Mouse (Mus musculus): Measurements from ENCODE around the gene Shisa9. TPM values are rescaled to one million over a fixed set of nuclear protein-coding genes. Genes with fewer than 3 reads are reported as not detected.

Gene Shisa9
- polyA plus RNA-seq, 1 experiment from 2014 or later, result 13.0 TPM

GRCm38 (mm10) chr16:12197611-12198010 is 213.7 kb downstream of the Shisa9 start:
- H3K36me3 ChIP-seq (ENCODE audit: control insufficient read depth, insufficient read depth, low read length), result no peaks in the 10 kb centered on the region
- H3K9me3 ChIP-seq (ENCODE audit: control insufficient read depth, low read length), result no peaks in the 10 kb centered on the region
- no peak overlapping the region for H3K9ac ChIP-seq (ENCODE audit: low read depth, low read length)
- no peak for ATAC-seq
- no peak overlapping the region for H3K27ac ChIP-seq (ENCODE audit: low read depth, low read length)
- 53% methylated on average over 5 of the region's 5 CpGs for WGBS
- H3K4me2 ChIP-seq (ENCODE audit: low read length), result no peak overlapping the region
- H3K4me3 ChIP-seq (ENCODE audit: low read length), result no peak overlapping the region
- H3K4me1 ChIP-seq (ENCODE audit: control insufficient read depth, insufficient read depth, low read depth, low read length), result no peaks in the 10 kb centered on the region
- no peaks in the 10 kb centered on the region for H3K27me3 ChIP-seq (replicated peaks; ENCODE audit: control insufficient read depth, insufficient read depth, low read length)

- Histone ChIP-seq H3K9ac (ENCODE audit: low read depth, low read length) (no peak overlapping the region), H3K9me3 (ENCODE audit: control insufficient read depth, low read length) (no peaks in the 10 kb centered on the region), H3K4me2 (ENCODE audit: low read length) (no peak overlapping the region), H3K4me3 (ENCODE audit: low read length) (no peak overlapping the region), H3K36me3 (ENCODE audit: control insufficient read depth, insufficient read depth, low read length) (no peaks in the 10 kb centered on the region), H3K4me1 (ENCODE audit: control insufficient read depth, insufficient read depth, low read depth, low read length) (no peaks in the 10 kb centered on the region), H3K27ac (ENCODE audit: low read depth, low read length) (no peak overlapping the region), H3K27me3 (replicated peaks; ENCODE audit: control insufficient read depth, insufficient read depth, low read length) (no peaks in the 10 kb centered on the region)
- no peak for ATAC-seq
- 28% methylated on average over 3 of the region's 3 CpGs for WGBS
Measured at GRCm38 (mm10) chr16:12201216-12201615, 217.3 kb downstream of the Shisa9 start.

- no peaks in the 10 kb centered on the region for H3K36me3 ChIP-seq (ENCODE audit: control insufficient read depth, insufficient read depth, low read length)
- ATAC-seq, result no peak
- no peaks in the 10 kb centered on the region for H3K9me3 ChIP-seq (ENCODE audit: control insufficient read depth, low read length)
- no peak overlapping the region for H3K4me2 ChIP-seq (ENCODE audit: low read length)
- no peaks in the 10 kb centered on the region for H3K4me1 ChIP-seq (ENCODE audit: control insufficient read depth, insufficient read depth, low read depth, low read length)
- no peak overlapping the region for H3K9ac ChIP-seq (ENCODE audit: low read depth, low read length)
- no peak overlapping the region for H3K4me3 ChIP-seq (ENCODE audit: low read length)
- 66% methylated on average over 3 of the region's 3 CpGs for WGBS
- H3K27me3 ChIP-seq (replicated peaks; ENCODE audit: control insufficient read depth, insufficient read depth, low read length), result no peaks in the 10 kb centered on the region
- H3K27ac ChIP-seq (ENCODE audit: low read depth, low read length), result no peak overlapping the region
Measured at GRCm38 (mm10) chr16:12202151-12202550, 218.2 kb downstream of the Shisa9 start.

- H3K4me3 ChIP-seq (ENCODE audit: low read length), result no peak overlapping the region
- H3K9me3 ChIP-seq (ENCODE audit: control insufficient read depth, low read length), result no peaks in the 10 kb centered on the region
- H3K4me2 ChIP-seq (ENCODE audit: low read length), result no peak overlapping the region
- no peaks in the 10 kb centered on the region for H3K36me3 ChIP-seq (ENCODE audit: control insufficient read depth, insufficient read depth, low read length)
- H3K27ac ChIP-seq (ENCODE audit: low read depth, low read length), result no peak overlapping the region
- no peak for ATAC-seq
- WGBS, result 82% methylated on average over 2 of the region's 2 CpGs
- no peaks in the 10 kb centered on the region for H3K27me3 ChIP-seq (replicated peaks; ENCODE audit: control insufficient read depth, insufficient read depth, low read length)
- no peak overlapping the region for H3K9ac ChIP-seq (ENCODE audit: low read depth, low read length)
- H3K4me1 ChIP-seq (ENCODE audit: control insufficient read depth, insufficient read depth, low read depth, low read length), result no peaks in the 10 kb centered on the region
Measured at GRCm38 (mm10) chr16:12203055-12203454, 219.1 kb downstream of the Shisa9 start.

- Histone ChIP-seq H3K9me3 (ENCODE audit: control insufficient read depth, low read length) (no peaks in the 10 kb centered on the region), H3K27ac (ENCODE audit: low read depth, low read length) (no peak overlapping the region), H3K27me3 (replicated peaks; ENCODE audit: control insufficient read depth, insufficient read depth, low read length) (no peaks in the 10 kb centered on the region), H3K36me3 (ENCODE audit: control insufficient read depth, insufficient read depth, low read length) (no peaks in the 10 kb centered on the region), H3K9ac (ENCODE audit: low read depth, low read length) (no peak overlapping the region), H3K4me3 (ENCODE audit: low read length) (no peak overlapping the region), H3K4me1 (ENCODE audit: control insufficient read depth, insufficient read depth, low read depth, low read length) (no peaks in the 10 kb centered on the region), H3K4me2 (ENCODE audit: low read length) (no peak overlapping the region)
- no peak for ATAC-seq
- 86% methylated on average over 2 of the region's 2 CpGs for WGBS
Measured at GRCm38 (mm10) chr16:12204423-12204822, 220.5 kb downstream of the Shisa9 start.

- H3K36me3 ChIP-seq (ENCODE audit: control insufficient read depth, insufficient read depth, low read length), result no peaks in the 10 kb centered on the region
- ATAC-seq, result no peak
- no peak overlapping the region for H3K27ac ChIP-seq (ENCODE audit: low read depth, low read length)
- WGBS, result 74% methylated on average over 1 of the region's 1 CpGs
- no peaks in the 10 kb centered on the region for H3K27me3 ChIP-seq (replicated peaks; ENCODE audit: control insufficient read depth, insufficient read depth, low read length)
- no peaks in the 10 kb centered on the region for H3K4me1 ChIP-seq (ENCODE audit: control insufficient read depth, insufficient read depth, low read depth, low read length)
- no peaks in the 10 kb centered on the region for H3K9me3 ChIP-seq (ENCODE audit: control insufficient read depth, low read length)
- H3K4me2 ChIP-seq (ENCODE audit: low read length), result no peak overlapping the region
- no peak overlapping the region for H3K9ac ChIP-seq (ENCODE audit: low read depth, low read length)
- no peak overlapping the region for H3K4me3 ChIP-seq (ENCODE audit: low read length)
Measured at GRCm38 (mm10) chr16:12206421-12206950, 222.6 kb downstream of the Shisa9 start.

GRCm38 (mm10) chr16:12206951-12207350 is 223.0 kb downstream of the Shisa9 start:
- Histone ChIP-seq H3K9me3 (ENCODE audit: control insufficient read depth, low read length) (no peaks in the 10 kb centered on the region), H3K27ac (ENCODE audit: low read depth, low read length) (no peak overlapping the region), H3K36me3 (ENCODE audit: control insufficient read depth, insufficient read depth, low read length) (no peaks in the 10 kb centered on the region), H3K4me2 (ENCODE audit: low read length) (no peak overlapping the region), H3K4me1 (ENCODE audit: control insufficient read depth, insufficient read depth, low read depth, low read length) (no peaks in the 10 kb centered on the region), H3K4me3 (ENCODE audit: low read length) (no peak overlapping the region), H3K27me3 (replicated peaks; ENCODE audit: control insufficient read depth, insufficient read depth, low read length) (no peaks in the 10 kb centered on the region), H3K9ac (ENCODE audit: low read depth, low read length) (no peak overlapping the region)
- no peak for ATAC-seq
- 90% methylated on average over 2 of the region's 2 CpGs for WGBS

GRCm38 (mm10) chr16:12209355-12209754 is 225.4 kb downstream of the Shisa9 start:
- H3K36me3 ChIP-seq (ENCODE audit: control insufficient read depth, insufficient read depth, low read length), result no peaks in the 10 kb centered on the region
- no peak overlapping the region for H3K27ac ChIP-seq (ENCODE audit: low read depth, low read length)
- WGBS, result 100% methylated on average over 1 of the region's 1 CpGs
- H3K9ac ChIP-seq (ENCODE audit: low read depth, low read length), result no peak overlapping the region
- H3K27me3 ChIP-seq (replicated peaks; ENCODE audit: control insufficient read depth, insufficient read depth, low read length), result no peaks in the 10 kb centered on the region
- H3K4me2 ChIP-seq (ENCODE audit: low read length), result no peak overlapping the region
- no peak overlapping the region for H3K4me3 ChIP-seq (ENCODE audit: low read length)
- no peaks in the 10 kb centered on the region for H3K4me1 ChIP-seq (ENCODE audit: control insufficient read depth, insufficient read depth, low read depth, low read length)
- no peaks in the 10 kb centered on the region for H3K9me3 ChIP-seq (ENCODE audit: control insufficient read depth, low read length)
- no peak for ATAC-seq

- Histone ChIP-seq H3K27ac (ENCODE audit: low read depth, low read length) (no peak overlapping the region), H3K4me2 (ENCODE audit: low read length) (no peak overlapping the region), H3K36me3 (ENCODE audit: control insufficient read depth, insufficient read depth, low read length) (no peaks in the 10 kb centered on the region), H3K4me3 (ENCODE audit: low read length) (no peak overlapping the region), H3K9me3 (ENCODE audit: control insufficient read depth, low read length) (no peaks in the 10 kb centered on the region), H3K4me1 (ENCODE audit: control insufficient read depth, insufficient read depth, low read depth, low read length) (no peaks in the 10 kb centered on the region), H3K27me3 (replicated peaks; ENCODE audit: control insufficient read depth, insufficient read depth, low read length) (no peaks in the 10 kb centered on the region), H3K9ac (ENCODE audit: low read depth, low read length) (no peak overlapping the region)
- ATAC-seq, result no peak
- 84% methylated on average over 2 of the region's 2 CpGs for WGBS
Measured at GRCm38 (mm10) chr16:12209819-12210218, 225.9 kb downstream of the Shisa9 start.

- peaks cover 6% of the 10 kb centered on the region for H3K4me1 ChIP-seq (ENCODE audit: control insufficient read depth, insufficient read depth, low read depth, low read length)
- no peaks in the 10 kb centered on the region for H3K27me3 ChIP-seq (replicated peaks; ENCODE audit: control insufficient read depth, insufficient read depth, low read length)
- no peak overlapping the region for H3K4me2 ChIP-seq (ENCODE audit: low read length)
- no peak overlapping the region for H3K4me3 ChIP-seq (ENCODE audit: low read length)
- no peak overlapping the region for H3K27ac ChIP-seq (ENCODE audit: low read depth, low read length)
- no peak overlapping the region for H3K9ac ChIP-seq (ENCODE audit: low read depth, low read length)
- no peak for ATAC-seq
- no peaks in the 10 kb centered on the region for H3K9me3 ChIP-seq (ENCODE audit: control insufficient read depth, low read length)
- H3K36me3 ChIP-seq (ENCODE audit: control insufficient read depth, insufficient read depth, low read length), result no peaks in the 10 kb centered on the region
- 94% methylated on average over 2 of the region's 2 CpGs for WGBS
Measured at GRCm38 (mm10) chr16:12214018-12214417, 230.1 kb downstream of the Shisa9 start.

Measured in hindbrain, embryonic 16.5 days (tissue).